Mouse (Mus musculus): ENCODE data around the gene Klhdc9.
"Not testable (repeated sequence)": the region's sequence is repeated elsewhere in the genome, so short reads cannot be mapped to it uniquely, and the experiment has no call there.

DNA sequence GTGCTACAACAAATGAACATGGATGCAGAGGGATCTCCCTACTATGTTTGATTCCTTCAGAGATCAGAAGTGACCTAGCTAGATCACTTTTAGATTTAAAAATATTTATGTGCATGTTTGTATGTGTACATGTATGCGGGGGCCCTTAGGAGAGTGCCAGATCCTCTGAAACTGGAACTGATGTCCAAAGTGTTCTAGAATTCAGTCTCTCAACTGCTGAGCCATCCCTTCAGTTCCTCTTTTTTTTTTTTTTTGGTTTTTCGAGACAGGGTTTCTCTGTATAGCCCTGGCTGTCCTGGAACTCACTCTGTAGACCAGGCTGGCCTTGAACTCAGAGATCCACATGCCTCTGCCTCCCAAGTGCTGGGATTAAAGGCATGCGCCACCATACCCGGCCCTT lies 34.0 kb downstream of the Klhdc9 start:
- not testable (repeated sequence) for TF ChIP-seq CTCF, POLR2A (IDR thresholded peaks at IDR 0.05; ENCODE audit: extremely low read depth, insufficient read depth, low read length)
